Mouse (Mus musculus) Patski (cell line): Measurements from ENCODE around the gene Ptpn1. TPM values are rescaled to one million over a fixed set of nuclear protein-coding genes. Genes with fewer than 3 reads are reported as not detected.

Experiments used
- ATAC-seq: fragments of 100-300 bp; one replicate; pipeline ENCODE4 v1.8.0; 2021
- CTCF ChIA-PET: fragments of 350-600 bp; sonication (Branson Sonifier 250); formaldehyde crosslinking; loops from one replicate; lab custom pipeline; 2022; ENCODE audit warnings: inconsistent platforms; lab: Charles Lee
- POLR2A ChIA-PET: fragments of 350-600 bp; sonication (Branson Sonifier 250); formaldehyde crosslinking; loops from one replicate; lab custom pipeline; 2022; ENCODE audit warnings: antibody characterized with exemption, inconsistent platforms; lab: Charles Lee
- DNase-seq: peaks from one replicate; pipeline ENCODE4 v3.0.0-alpha.2; 2011; ENCODE audit warnings: low read depth, low spot score
- H3K27me3 ChIP-seq: fragments of 371-371 bp; one replicate; pipeline ENCODE4 v1.5.1; 2021
- CTCF ChIP-seq: fragments of 100-300 bp; IDR thresholded peaks from one replicate; pipeline ENCODE4 v1.5.1; 2021
- in situ Hi-C: fragments of 300-500 bp; cut with MboI; formaldehyde crosslinking; loops from 3 replicates; pipeline ENCODE4 v1.11.1; 2018; ENCODE audit warnings: low pct_unique_long_range_greater_than_20kb, mixed read lengths
- polyA plus RNA-seq: library from polyadenylated mRNA; unstranded; gene quantifications from one replicate; pipeline ENCODE4 v1.2.3, GENCODE M21; 2021

Gene Ptpn1
- polyA plus RNA-seq, 1 experiment from 2014 or later: 49.2 TPM

GRCm38 (mm10) chr2:168002884-168003283 lies 71.0 kb downstream of the Ptpn1 start:
- in situ Hi-C loops: no loop called here
- POLR2A ChIA-PET: interaction anchor here (0.8 kb wide), 1 partner anchor 78 kb away, joined by 3 read pairs; the partner anchor contains the start of gene Pard6b
- CTCF ChIA-PET: interaction anchor here (1.1 to 1.3 kb wide), 3 partner anchors 10 to 88 kb away, joined by 3 to 4 read pairs (median 3); no protein-coding TSS in a partner anchor
- ATAC-seq (no peak), DNase-seq (no peak)
- TF ChIP-seq CTCF: no peak
- no peaks in the 10 kb centered on the region for H3K27me3 ChIP-seq

- in situ Hi-C loops: no loop called here
- peak; percentile 68 for ATAC-seq
- H3K27me3 ChIP-seq: no peaks in the 10 kb centered on the region
- peak; percentile 49 for DNase-seq
- ChIA-PET CTCF (interaction anchor here (1.1 to 1.3 kb wide), 2 partner anchors 9 to 88 kb away, joined by 3 to 4 read pairs; no protein-coding TSS in a partner anchor), POLR2A (no interaction called here)
- TF ChIP-seq CTCF: no peak
Measured at GRCm38 (mm10) chr2:168003431-168003830, 71.6 kb downstream of the Ptpn1 start.

- DNase-seq: no peak
- no peak for ATAC-seq
- in situ Hi-C loops: no loop called here
- POLR2A ChIA-PET: no interaction called here
- no peak for TF ChIP-seq CTCF
- no peaks in the 10 kb centered on the region for H3K27me3 ChIP-seq
- CTCF ChIA-PET: interaction anchor here (1.1 kb wide), 1 partner anchor 52 kb away, joined by 3 read pairs; no protein-coding TSS in a partner anchor
Measured at GRCm38 (mm10) chr2:168004369-168004768, 72.5 kb downstream of the Ptpn1 start.

GRCm38 (mm10) chr2:168005005-168005404 lies 73.1 kb downstream of the Ptpn1 start:
- DNase-seq: no peak
- in situ Hi-C loops: no loop called here
- ChIA-PET POLR2A (no interaction called here), CTCF (interaction anchor here (1.1 kb wide), 1 partner anchor 53 kb away, joined by 3 read pairs; no protein-coding TSS in a partner anchor)
- H3K27me3 ChIP-seq: no peaks in the 10 kb centered on the region
- no peak for TF ChIP-seq CTCF
- ATAC-seq: no peak

GRCm38 (mm10) chr2:168005616-168006015 lies 73.8 kb downstream of the Ptpn1 start:
- ChIA-PET CTCF (no interaction called here), POLR2A (no interaction called here)
- DNase-seq: no peak
- no peak for TF ChIP-seq CTCF
- no peaks in the 10 kb centered on the region for H3K27me3 ChIP-seq
- in situ Hi-C loops: no loop called here
- ATAC-seq: no peak

GRCm38 (mm10) chr2:168006489-168006888 lies 74.6 kb downstream of the Ptpn1 start:
- DNase-seq (no peak), ATAC-seq (no peak)
- H3K27me3 ChIP-seq: no peaks in the 10 kb centered on the region
- ChIA-PET CTCF (no interaction called here), POLR2A (no interaction called here)
- TF ChIP-seq CTCF: no peak
- in situ Hi-C loops: no loop called here

- H3K27me3 ChIP-seq: no peaks in the 10 kb centered on the region
- POLR2A ChIA-PET: interaction anchor here (1.1 kb wide), 1 partner anchor 37 kb away, joined by 4 read pairs; no protein-coding TSS in a partner anchor
- no peak for TF ChIP-seq CTCF
- DNase-seq (no peak), ATAC-seq (no peak)
- CTCF ChIA-PET: interaction anchor here (1.6 kb wide), 1 partner anchor 21 kb away, joined by 5 read pairs; no protein-coding TSS in a partner anchor
- in situ Hi-C loops: no loop called here
Measured at GRCm38 (mm10) chr2:168008132-168008531, 76.3 kb downstream of the Ptpn1 start.

GRCm38 (mm10) chr2:168009936-168010668 lies 78.2 kb downstream of the Ptpn1 start, which contains the start of gene Ripor3:
Gene Ripor3 (minus strand): TSS chr2:168010618.
- CTCF ChIA-PET: interaction anchor here (0.7 to 3.9 kb wide), 11 partner anchors 8 to 115 kb away, joined by 3 to 22 read pairs (median 3); no protein-coding TSS in a partner anchor
- ATAC-seq: peak; percentile 57
- no peak for TF ChIP-seq CTCF

GRCm38 (mm10) chr2:168010893-168011292 lies 79.0 kb downstream of the Ptpn1 start:
- ATAC-seq (no peak), DNase-seq (no peak)
- no peak for TF ChIP-seq CTCF
- CTCF ChIA-PET: interaction anchor here (1.2 to 3.9 kb wide), 6 partner anchors 9 to 116 kb away, joined by 3 to 22 read pairs (median 4); no protein-coding TSS in a partner anchor
- H3K27me3 ChIP-seq: no peaks in the 10 kb centered on the region
- POLR2A ChIA-PET: no interaction called here
- in situ Hi-C loops: no loop called here

More at GRCm38 (mm10) chr2:168009936-168010668, 78.2 kb downstream of the Ptpn1 start, which contains the start of gene Ripor3:
- POLR2A ChIA-PET: interaction anchor here (0.6 kb wide), 2 partner anchors 72 to 315 kb away, joined by 5 read pairs; no protein-coding TSS in a partner anchor
- no peaks in the 10 kb centered on the region for H3K27me3 ChIP-seq
- in situ Hi-C loops: no loop called here
- no peak for DNase-seq

GRCm38 (mm10) chr2:168016951-168017391 lies 85.1 kb downstream of the Ptpn1 start:
- CTCF ChIA-PET: no interaction called here
- no peaks in the 10 kb centered on the region for H3K27me3 ChIP-seq
- peak; percentile 83 for TF ChIP-seq CTCF
- in situ Hi-C loops: no loop called here
- no peak for DNase-seq
- POLR2A ChIA-PET: no interaction called here
- no peak for ATAC-seq
